Mouse (Mus musculus) midbrain, embryonic 11.5 days (tissue): Measurements from ENCODE around the gene Gcm2. TPM values are rescaled to one million over a fixed set of nuclear protein-coding genes. Genes with fewer than 3 reads are reported as not detected.

Experiments used
- ATAC-seq: fragments of 200-750 bp; cut with Nextera tagmentation; 2 replicates; pipeline ENCODE4 v1.8.0; 2017; ENCODE audit warnings: moderate TSS enrichment, moderate library complexity; ENCODE audit not compliant: low FRiP score
- DNase-seq: peaks from one replicate; pipeline ENCODE4 v3.0.0; 2015; ENCODE audit warnings: low spot score; ENCODE audit errors: missing footprints
- H3K27ac ChIP-seq: fragments of 300-500 bp; sonication (generic); 2 replicates; pipeline ENCODE4 v1.5.1; 2014; ENCODE audit warnings: low read depth, low read length
- H3K27me3 ChIP-seq: fragments of 300-500 bp; sonication (generic); 2 replicates; pipeline ENCODE4 v1.6.1; 2014; ENCODE audit warnings: mild to moderate bottlenecking, low read length, moderate library complexity, mixed read lengths; ENCODE audit not compliant: control insufficient read depth, insufficient read depth
- H3K36me3 ChIP-seq: fragments of 300-500 bp; sonication (generic); 2 replicates; pipeline ENCODE4 v1.6.1; 2014; ENCODE audit warnings: mild to moderate bottlenecking, low read length, moderate library complexity, mixed read lengths; ENCODE audit not compliant: control insufficient read depth, insufficient read depth
- H3K4me1 ChIP-seq: fragments of 300-500 bp; sonication (generic); 2 replicates; pipeline ENCODE4 v1.6.1; 2014; ENCODE audit warnings: low read length; ENCODE audit not compliant: control insufficient read depth, insufficient read depth
- H3K4me2 ChIP-seq: fragments of 300-500 bp; sonication (generic); 2 replicates; pipeline ENCODE4 v1.6.1; 2014; ENCODE audit warnings: mild to moderate bottlenecking, moderate library complexity
- H3K4me3 ChIP-seq: fragments of 300-500 bp; sonication (generic); 2 replicates; pipeline ENCODE4 v1.5.1; 2014; ENCODE audit warnings: low read depth, low read length
- H3K9ac ChIP-seq: fragments of 300-500 bp; sonication (generic); 2 replicates; pipeline ENCODE4 v1.6.1; 2014; ENCODE audit warnings: low read length
- H3K9me3 ChIP-seq: fragments of 300-500 bp; sonication (generic); 2 replicates; pipeline ENCODE4 v1.6.1; 2016; ENCODE audit warnings: low read length; ENCODE audit not compliant: control insufficient read depth
- WGBS: fragments of 180-500 bp; shearing (Covaris S2); extraction: QIAGEN DNeasy Blood & Tissue Kit; methylation state at CpG from one replicate; pipeline ENCODE4 v1.1.7; 2014; 5-methylcytosine and 5-hydroxymethylcytosine counted together
- polyA plus RNA-seq: library from polyadenylated mRNA; unstranded; fragments of >200 nt; fragmentation: Nextera tagmentation; extraction: Ambion mirVana; gene quantifications from 2 replicates; pipeline ENCODE4 v1.2.1, GENCODE M21; 2014

Gcm2 gene
- polyA plus RNA-seq, 1 experiment from 2014 or later: not detected

DNA sequence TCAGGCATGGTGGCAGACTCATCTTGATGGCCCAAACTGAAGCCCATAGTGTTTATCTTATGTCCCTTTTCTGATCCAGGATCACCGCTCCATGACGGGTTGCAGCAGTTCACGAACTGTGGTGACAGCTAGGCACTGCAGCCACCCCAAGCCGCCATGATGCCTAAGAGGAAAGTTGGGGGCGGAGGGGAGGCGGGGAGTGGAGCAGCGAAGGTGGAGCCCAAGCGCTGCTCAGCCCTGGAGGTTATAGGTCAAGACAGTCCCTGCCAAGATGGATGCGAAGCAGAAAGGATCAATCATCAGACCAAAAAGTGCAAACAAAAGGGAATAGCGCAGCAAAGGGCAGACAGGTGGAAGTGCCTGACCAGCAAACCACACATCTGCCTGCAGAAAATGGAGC, 19.6 kb downstream of the Gcm2 start:
- ATAC-seq: no peak
- Histone ChIP-seq H3K4me1 (no peaks in the 10 kb centered on the region), H3K27me3 (no peaks in the 10 kb centered on the region), H3K36me3 (no peaks in the 10 kb centered on the region), H3K9ac (no peak overlapping the region), H3K4me3 (no peak overlapping the region), H3K4me2 (no peak overlapping the region), H3K9me3 (no peaks in the 10 kb centered on the region), H3K27ac (no peak overlapping the region)
- DNase-seq: peak; percentile 84
- WGBS: 40% methylated on average over 10 of the region's 10 CpGs

DNA sequence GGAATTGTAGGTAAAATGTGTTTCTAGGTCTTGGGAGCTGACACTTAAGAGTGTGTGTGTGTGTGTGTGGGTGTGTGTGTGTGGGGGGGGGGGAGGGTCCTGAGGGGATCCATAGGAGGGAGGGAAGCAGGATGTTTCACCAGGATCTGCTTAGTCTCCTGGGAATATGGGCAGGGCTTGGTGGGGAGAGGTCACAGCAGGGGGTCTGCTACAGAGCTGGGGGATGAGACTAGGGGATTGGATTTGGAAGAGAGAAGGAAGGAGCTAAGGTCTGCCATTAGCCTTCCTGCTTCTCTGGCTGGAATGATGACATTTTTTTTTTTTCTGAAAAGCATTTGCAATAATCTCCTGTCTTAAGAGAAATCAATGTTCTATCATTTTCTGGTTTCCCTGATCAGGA, 22.1 kb downstream of the Gcm2 start:
- Histone ChIP-seq H3K4me1 (no peaks in the 10 kb centered on the region), H3K4me3 (no peak overlapping the region), H3K9me3 (no peaks in the 10 kb centered on the region), H3K4me2 (no peak overlapping the region), H3K9ac (no peak overlapping the region), H3K27ac (no peak overlapping the region), H3K27me3 (no peaks in the 10 kb centered on the region), H3K36me3 (no peaks in the 10 kb centered on the region)
- no peak for ATAC-seq
- peak; percentile 19 for DNase-seq

DNA sequence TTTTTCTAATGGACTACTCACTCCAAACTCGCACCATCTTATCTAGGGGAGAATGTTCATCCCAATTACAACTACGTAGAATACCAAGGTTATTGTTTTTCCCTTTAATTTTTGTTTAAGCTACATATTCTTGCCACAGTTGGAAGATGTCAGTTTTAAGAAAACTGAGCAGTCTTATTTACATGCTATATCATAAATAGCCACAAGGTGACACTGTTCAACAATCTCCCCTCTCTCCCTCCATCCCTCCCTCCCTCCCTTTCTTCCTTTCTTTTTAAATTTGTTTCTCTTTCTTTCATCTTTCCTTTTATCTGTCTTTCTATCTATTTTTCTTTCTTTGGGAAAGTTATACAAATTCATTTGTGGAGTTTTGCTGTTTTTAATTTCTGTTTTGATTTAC, 25.7 kb downstream of the Gcm2 start:
- peak; percentile 80 for DNase-seq
- no peak for ATAC-seq
- Histone ChIP-seq H3K27ac (no peak overlapping the region), H3K4me1 (no peaks in the 10 kb centered on the region), H3K27me3 (no peaks in the 10 kb centered on the region), H3K4me3 (no peak overlapping the region), H3K9me3 (no peaks in the 10 kb centered on the region), H3K36me3 (no peaks in the 10 kb centered on the region), H3K9ac (no peak overlapping the region), H3K4me2 (no peak overlapping the region)
- 19% methylated on average over 2 of the region's 2 CpGs for WGBS

DNA sequence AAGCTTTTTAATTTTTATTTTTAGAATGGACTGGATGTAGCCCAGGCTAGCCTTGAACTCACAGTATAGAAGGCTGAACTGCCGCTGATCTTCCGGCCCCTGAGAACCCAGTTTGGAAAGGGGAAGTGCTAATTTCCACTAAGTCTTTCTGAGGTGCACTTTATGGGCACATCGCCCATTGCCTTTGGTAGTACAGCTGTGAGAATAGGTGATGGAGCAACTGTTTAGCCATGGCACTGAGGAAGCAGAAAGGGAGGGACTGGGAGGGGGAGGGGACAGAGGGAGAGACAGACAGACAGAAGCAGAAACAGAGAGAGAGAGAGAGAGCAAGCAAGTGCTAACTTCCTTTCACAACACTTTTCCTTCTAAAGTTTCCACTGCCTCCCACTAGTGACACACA, 26.3 kb downstream of the Gcm2 start:
- ATAC-seq: no peak
- Histone ChIP-seq H3K9me3 (no peaks in the 10 kb centered on the region), H3K36me3 (no peaks in the 10 kb centered on the region), H3K27me3 (peaks cover under 1% of the 10 kb centered on the region), H3K9ac (no peak overlapping the region), H3K4me1 (peaks cover under 1% of the 10 kb centered on the region; the same call in 1 of the 2 replicates), H3K27ac (no peak overlapping the region), H3K4me2 (no peak overlapping the region), H3K4me3 (no peak overlapping the region)
- 85% methylated on average over 3 of the region's 3 CpGs for WGBS
- peak; percentile 54 for DNase-seq

DNA sequence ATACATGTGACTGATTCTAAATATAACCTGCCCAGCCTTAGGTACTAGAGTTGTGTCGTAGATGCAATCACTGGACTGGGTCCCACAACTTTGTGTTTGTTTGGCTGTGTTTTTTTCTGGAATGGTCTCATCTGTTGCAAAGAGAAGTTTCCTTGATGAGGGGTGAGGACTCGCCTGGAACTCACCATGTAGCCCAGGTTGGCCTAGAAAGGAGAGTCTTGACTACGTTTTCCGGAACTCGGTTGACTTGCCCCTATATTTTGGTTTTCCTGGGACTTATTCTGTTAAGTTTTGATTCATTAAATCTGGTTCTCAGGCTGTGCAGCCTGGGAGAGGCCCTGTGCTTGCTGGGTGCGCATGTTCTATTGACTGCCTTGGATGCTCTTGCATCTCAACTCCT, 30.1 kb downstream of the Gcm2 start:
- H3K9me3 ChIP-seq: no peaks in the 10 kb centered on the region
- peaks cover 10% of the 10 kb centered on the region for H3K27me3 ChIP-seq
- WGBS: 94% methylated on average over 6 of the region's 6 CpGs
- no peak overlapping the region for H3K4me2 ChIP-seq
- no peak overlapping the region for H3K9ac ChIP-seq
- H3K27ac ChIP-seq: no peak overlapping the region
- peak; percentile 56 for DNase-seq
- H3K4me1 ChIP-seq: peaks cover 10% of the 10 kb centered on the region; the same call in 1 of the 2 replicates
- no peak for ATAC-seq
- no peak overlapping the region for H3K4me3 ChIP-seq
- no peaks in the 10 kb centered on the region for H3K36me3 ChIP-seq

DNA sequence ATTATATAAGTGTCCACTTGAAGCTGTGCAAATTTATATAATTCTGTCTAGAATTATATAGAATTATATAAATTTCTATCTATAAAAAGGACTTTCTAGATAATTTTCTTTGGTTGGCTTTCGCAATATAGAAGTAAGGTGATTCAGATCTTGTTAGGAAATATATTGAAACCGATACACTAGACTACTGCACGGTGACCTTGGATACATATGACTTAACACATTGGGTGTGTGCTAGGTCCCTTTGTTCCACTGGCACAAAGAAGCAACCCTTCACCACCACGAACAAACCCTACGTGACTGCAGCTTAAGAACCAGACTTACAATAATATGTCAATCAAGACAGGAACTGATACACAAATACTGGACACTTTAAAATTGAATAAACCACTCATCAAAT, 31.0 kb downstream of the Gcm2 start:
- Histone ChIP-seq H3K4me1 (peaks cover 10% of the 10 kb centered on the region; the same call in 1 of the 2 replicates), H3K27me3 (peaks cover 10% of the 10 kb centered on the region), H3K9ac (no peak overlapping the region), H3K36me3 (no peaks in the 10 kb centered on the region), H3K4me3 (no peak overlapping the region), H3K9me3 (no peaks in the 10 kb centered on the region), H3K4me2 (no peak overlapping the region), H3K27ac (no peak overlapping the region)
- WGBS: 59% methylated on average over 5 of the region's 5 CpGs
- DNase-seq (peak; percentile 77), ATAC-seq (no peak)

DNA sequence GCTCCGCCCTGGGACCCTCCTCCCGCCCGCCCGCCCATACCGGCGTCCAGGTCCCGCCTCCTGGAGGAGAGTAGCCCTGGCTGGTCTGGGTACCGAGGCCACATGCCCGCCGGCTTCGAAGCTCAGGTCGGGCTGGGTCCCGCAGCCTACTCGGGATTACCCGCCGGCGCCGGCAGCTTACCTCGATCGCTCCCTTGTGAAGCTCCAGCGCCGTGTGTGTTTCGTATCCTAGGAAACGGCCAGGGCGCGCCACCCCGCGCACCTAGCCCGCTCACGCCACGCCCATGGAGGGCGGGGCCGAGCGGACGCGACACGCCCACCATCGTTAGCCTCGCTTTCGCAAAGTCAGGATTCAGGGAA, 31.4 kb downstream of the Gcm2 start, which contains the start of gene Mak:
TSS of gene Mak (minus strand) at position 286 of the 360 bp plus-strand sequence.
- H3K27me3 ChIP-seq: peaks cover 10% of the 10 kb centered on the region
- WGBS: 1% methylated on average over 33 of the region's 40 CpGs
- H3K27ac ChIP-seq: no peak within 1 kb of the TSS
- no peak within 1 kb of the TSS for H3K9ac ChIP-seq
- H3K36me3 ChIP-seq: no peaks in the 10 kb centered on the region
- DNase-seq (peak; percentile 96), ATAC-seq (peak; percentile 91)
- H3K9me3 ChIP-seq: no peaks in the 10 kb centered on the region
- H3K4me2 ChIP-seq: peak within 1 kb of the TSS; percentile 66
- H3K4me3 ChIP-seq: peak within 1 kb of the TSS; percentile 41
- peaks cover 10% of the 10 kb centered on the region; the same call in 1 of the 2 replicates for H3K4me1 ChIP-seq

DNA sequence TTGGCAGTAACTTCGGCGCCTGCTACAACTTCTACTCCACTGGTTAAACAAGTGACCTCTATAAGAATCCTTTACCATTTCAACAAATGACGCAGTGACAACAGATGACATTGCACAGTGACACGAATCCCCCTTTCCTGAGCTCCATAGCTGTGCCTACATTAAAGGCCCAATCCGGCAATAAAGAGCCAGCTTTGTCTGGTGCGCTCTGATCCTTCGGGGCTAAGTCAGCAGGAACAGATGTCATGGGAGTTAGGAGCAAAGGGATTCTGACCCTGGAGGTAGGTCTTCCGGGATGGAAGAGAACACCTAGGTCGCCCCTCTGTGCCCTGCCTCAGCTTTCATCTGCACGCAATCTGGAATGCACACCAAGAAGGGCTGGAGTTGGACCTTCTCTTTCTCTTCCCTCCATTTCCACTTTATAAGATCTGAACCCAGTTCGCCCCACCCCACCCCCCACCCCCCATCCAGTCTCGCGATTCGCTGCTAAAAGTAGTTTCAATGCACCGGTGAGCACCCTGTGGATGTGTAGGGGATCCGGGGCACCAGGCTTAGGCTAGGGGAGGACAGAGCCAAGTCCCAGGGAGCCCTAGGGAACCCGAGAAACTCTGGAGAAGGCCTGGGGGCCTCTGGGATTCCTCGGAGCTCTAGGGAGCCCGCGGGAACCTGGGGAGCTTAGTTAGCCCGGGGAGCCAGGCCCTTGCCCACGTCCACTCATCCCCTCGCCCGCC, 32.0 kb downstream of the Gcm2 start:
- ATAC-seq: peak; percentile 51
- DNase-seq: peak; percentile 90
- Histone ChIP-seq H3K27ac (no peak overlapping the region), H3K4me1 (peaks cover 10% of the 10 kb centered on the region; the same call in 1 of the 2 replicates), H3K36me3 (no peaks in the 10 kb centered on the region), H3K27me3 (peaks cover 10% of the 10 kb centered on the region), H3K9me3 (no peaks in the 10 kb centered on the region), H3K4me3 (peak overlapping the region; percentile 41), H3K9ac (no peak overlapping the region), H3K4me2 (peak overlapping the region; percentile 66)
- 5% methylated on average over 21 of the region's 24 CpGs for WGBS

DNA sequence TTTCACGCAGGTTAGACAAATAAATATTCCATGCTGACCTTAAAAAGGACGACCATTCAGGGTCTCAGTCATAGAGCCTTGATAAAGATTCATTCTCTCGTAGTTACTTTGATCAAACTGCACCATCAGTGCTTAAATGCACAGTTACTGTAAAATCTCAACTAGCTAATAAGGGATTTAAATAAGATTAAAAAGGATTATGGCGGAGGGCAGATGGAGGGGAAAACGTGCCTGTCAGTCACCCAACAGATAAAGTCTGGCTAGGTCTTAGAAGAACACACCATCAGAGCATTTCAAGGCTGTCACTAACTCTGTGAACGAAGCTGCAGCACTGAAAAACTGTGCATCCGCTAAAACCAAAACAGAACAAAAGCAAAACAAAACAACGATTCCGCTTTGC, 32.9 kb downstream of the Gcm2 start:
- no peak overlapping the region for H3K9ac ChIP-seq
- H3K27me3 ChIP-seq: peaks cover 10% of the 10 kb centered on the region
- H3K4me3 ChIP-seq: no peak overlapping the region
- H3K27ac ChIP-seq: no peak overlapping the region
- no peaks in the 10 kb centered on the region for H3K36me3 ChIP-seq
- no peak for ATAC-seq
- H3K9me3 ChIP-seq: no peaks in the 10 kb centered on the region
- H3K4me1 ChIP-seq: peaks cover 10% of the 10 kb centered on the region; the same call in 1 of the 2 replicates
- DNase-seq: peak; percentile 83
- 45% methylated on average over 9 of the region's 9 CpGs for WGBS
- H3K4me2 ChIP-seq: no peak overlapping the region
